Mouse (Mus musculus): Measurements from ENCODE around the gene Otx1. TPM values are rescaled to one million over a fixed set of nuclear protein-coding genes. Genes with fewer than 3 reads are reported as not detected.

The Otx1 gene
- total and polyA plus RNA-seq, 2 experiments from 2014 or later: 2.3 to 5.9 TPM

GRCm38 (mm10) chr11:21985118-21985517 is 17.6 kb downstream of the Otx1 start:
- DNase-seq (no peak), ATAC-seq (no peak)
- TF ChIP-seq CTCF (IDR thresholded peaks at IDR 0.05; ENCODE audit: low read depth): no peak
- H3K4me1 ChIP-seq (ENCODE audit: insufficient read depth): no peaks in the 10 kb centered on the region
- WGBS: 28% methylated on average over 1 of the region's 1 CpGs
- H3K36me3 ChIP-seq (ENCODE audit: insufficient read depth): no peaks in the 10 kb centered on the region
- no peak overlapping the region for H3K4me3 ChIP-seq (ENCODE audit: low read depth, low read length)
- no peaks in the 10 kb centered on the region for H3K9me3 ChIP-seq (ENCODE audit: low read length)
- H3K27me3 ChIP-seq (ENCODE audit: insufficient read depth, low read length): peaks cover 3% of the 10 kb centered on the region; the same call in 1 of the 2 replicates
- H3K9ac ChIP-seq: no peak overlapping the region
- H3K27ac ChIP-seq (ENCODE audit: low read depth, low read length): no peak overlapping the region
- H3K4me2 ChIP-seq (ENCODE audit: low read depth): no peak overlapping the region

- no peak for TF ChIP-seq CTCF (IDR thresholded peaks at IDR 0.05; ENCODE audit: low read depth)
- Histone ChIP-seq H3K4me1 (ENCODE audit: insufficient read depth) (no peaks in the 10 kb centered on the region), H3K9ac (no peak overlapping the region), H3K27ac (ENCODE audit: low read depth, low read length) (no peak overlapping the region), H3K9me3 (ENCODE audit: low read length) (no peaks in the 10 kb centered on the region), H3K4me3 (ENCODE audit: low read depth, low read length) (no peak overlapping the region), H3K36me3 (ENCODE audit: insufficient read depth) (no peaks in the 10 kb centered on the region), H3K27me3 (ENCODE audit: insufficient read depth, low read length) (no peaks in the 10 kb centered on the region), H3K4me2 (ENCODE audit: low read depth) (no peak overlapping the region)
- ATAC-seq (no peak), DNase-seq (no peak)
- 86% methylated on average over 5 of the region's 5 CpGs for WGBS
These were observed 28.6 kb downstream of the Otx1 start for GRCm38 (mm10) chr11:21974005-21974531.

- DNase-seq (no peak), ATAC-seq (no peak)
- no peak for TF ChIP-seq CTCF (IDR thresholded peaks at IDR 0.05; ENCODE audit: low read depth)
- H3K27ac ChIP-seq (ENCODE audit: low read depth, low read length): no peak overlapping the region
- no peak overlapping the region for H3K4me2 ChIP-seq (ENCODE audit: low read depth)
- H3K27me3 ChIP-seq (ENCODE audit: insufficient read depth, low read length): no peaks in the 10 kb centered on the region
- no peaks in the 10 kb centered on the region for H3K4me1 ChIP-seq (ENCODE audit: insufficient read depth)
- no peaks in the 10 kb centered on the region for H3K36me3 ChIP-seq (ENCODE audit: insufficient read depth)
- no peaks in the 10 kb centered on the region for H3K9me3 ChIP-seq (ENCODE audit: low read length)
- WGBS: 83% methylated on average over 3 of the region's 3 CpGs
- no peak overlapping the region for H3K4me3 ChIP-seq (ENCODE audit: low read depth, low read length)
- no peak overlapping the region for H3K9ac ChIP-seq
These were observed 29.1 kb downstream of the Otx1 start for GRCm38 (mm10) chr11:21973597-21973996.

- Histone ChIP-seq H3K4me2 (ENCODE audit: low read depth) (no peak overlapping the region), H3K9me3 (ENCODE audit: low read length) (no peaks in the 10 kb centered on the region), H3K36me3 (ENCODE audit: insufficient read depth) (no peaks in the 10 kb centered on the region), H3K4me1 (ENCODE audit: insufficient read depth) (no peaks in the 10 kb centered on the region), H3K9ac (no peak overlapping the region), H3K4me3 (ENCODE audit: low read depth, low read length) (no peak overlapping the region), H3K27me3 (ENCODE audit: insufficient read depth, low read length) (no peaks in the 10 kb centered on the region), H3K27ac (ENCODE audit: low read depth, low read length) (no peak overlapping the region)
- no peak for TF ChIP-seq CTCF (IDR thresholded peaks at IDR 0.05; ENCODE audit: low read depth)
- 93% methylated on average over 3 of the region's 3 CpGs for WGBS
- ATAC-seq (no peak), DNase-seq (no peak)
These were observed 33.8 kb downstream of the Otx1 start for GRCm38 (mm10) chr11:21968922-21969321.

- Histone ChIP-seq H3K4me3 (ENCODE audit: low read depth, low read length) (no peak overlapping the region), H3K36me3 (ENCODE audit: insufficient read depth) (no peaks in the 10 kb centered on the region), H3K9ac (no peak overlapping the region), H3K27ac (ENCODE audit: low read depth, low read length) (no peak overlapping the region), H3K9me3 (ENCODE audit: low read length) (no peaks in the 10 kb centered on the region), H3K27me3 (ENCODE audit: insufficient read depth, low read length) (no peaks in the 10 kb centered on the region), H3K4me1 (ENCODE audit: insufficient read depth) (no peaks in the 10 kb centered on the region), H3K4me2 (ENCODE audit: low read depth) (no peak overlapping the region)
- TF ChIP-seq CTCF (IDR thresholded peaks at IDR 0.05; ENCODE audit: low read depth): no peak
- 83% methylated on average over 7 of the region's 7 CpGs for WGBS
- DNase-seq (no peak), ATAC-seq (no peak)
These were observed 47.5 kb downstream of the Otx1 start for GRCm38 (mm10) chr11:21955167-21955566.

- Histone ChIP-seq H3K9ac (no peak overlapping the region), H3K9me3 (ENCODE audit: low read length) (no peaks in the 10 kb centered on the region), H3K4me3 (ENCODE audit: low read depth, low read length) (no peak overlapping the region), H3K36me3 (ENCODE audit: insufficient read depth) (no peaks in the 10 kb centered on the region), H3K27ac (ENCODE audit: low read depth, low read length) (no peak overlapping the region), H3K4me2 (ENCODE audit: low read depth) (no peak overlapping the region), H3K4me1 (ENCODE audit: insufficient read depth) (no peaks in the 10 kb centered on the region), H3K27me3 (ENCODE audit: insufficient read depth, low read length) (no peaks in the 10 kb centered on the region)
- 86% methylated on average over 2 of the region's 2 CpGs for WGBS
- TF ChIP-seq CTCF (IDR thresholded peaks at IDR 0.05; ENCODE audit: low read depth): no peak
- ATAC-seq: no peak
- DNase-seq: no peak
These were observed 51.0 kb downstream of the Otx1 start for GRCm38 (mm10) chr11:21951657-21952237.

- Histone ChIP-seq H3K9ac (no peak overlapping the region), H3K36me3 (ENCODE audit: insufficient read depth) (no peaks in the 10 kb centered on the region), H3K4me1 (ENCODE audit: insufficient read depth) (no peaks in the 10 kb centered on the region), H3K4me3 (ENCODE audit: low read depth, low read length) (no peak overlapping the region), H3K27me3 (ENCODE audit: insufficient read depth, low read length) (no peaks in the 10 kb centered on the region), H3K4me2 (ENCODE audit: low read depth) (no peak overlapping the region), H3K9me3 (ENCODE audit: low read length) (no peaks in the 10 kb centered on the region), H3K27ac (ENCODE audit: low read depth, low read length) (no peak overlapping the region)
- TF ChIP-seq CTCF (IDR thresholded peaks at IDR 0.05; ENCODE audit: low read depth): no peak
- ATAC-seq: no peak
- DNase-seq: no peak
These were observed 52.6 kb downstream of the Otx1 start for GRCm38 (mm10) chr11:21950094-21950493.

Measured in forebrain, postnatal 0 days (tissue).